Mouse (Mus musculus): ENCODE results near the gene Kcne4.
"Not testable (repeated sequence)": the region's sequence is repeated elsewhere in the genome, so short reads cannot be mapped to it uniquely, and the experiment has no call there.

Kcne4 gene

GRCm38 (mm10) chr1:78816639-78817038 is at the start of gene Kcne4:
Gene Kcne4, plus strand, starts transcription at chr1:78816758.
- DNase-seq = no peak

DNA sequence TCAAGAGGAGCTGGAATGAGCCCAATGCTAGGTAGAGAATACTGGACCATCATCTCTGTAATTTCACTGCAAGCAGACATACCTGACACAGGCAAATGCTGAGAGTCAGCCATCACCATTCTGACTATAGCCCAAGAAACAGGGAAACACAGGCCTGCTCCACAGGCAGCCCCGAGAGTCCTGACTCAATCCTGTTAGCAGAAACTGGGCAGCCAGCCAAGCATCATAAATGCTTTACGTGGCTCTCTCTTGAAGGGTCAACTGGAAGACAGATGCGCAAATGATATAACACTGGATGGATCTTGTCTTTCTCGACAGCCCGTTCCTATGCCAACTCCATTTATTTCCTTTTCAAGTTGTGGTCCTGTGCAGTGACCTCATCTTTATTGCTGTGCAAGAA is 34.7 kb upstream of the Kcne4 start:
- peak; percentile 67 for DNase-seq

- DNase-seq = not testable (repeated sequence)
Observed at GRCm38 (mm10) chr1:78784936-78785335, 31.6 kb upstream of the Kcne4 start.

GRCm38 (mm10) chr1:78789744-78790143 is 26.8 kb upstream of the Kcne4 start:
- DNase-seq = peak; percentile 36

- no peak for DNase-seq
Observed at GRCm38 (mm10) chr1:78807428-78807827, 9.1 kb upstream of the Kcne4 start.

DNA sequence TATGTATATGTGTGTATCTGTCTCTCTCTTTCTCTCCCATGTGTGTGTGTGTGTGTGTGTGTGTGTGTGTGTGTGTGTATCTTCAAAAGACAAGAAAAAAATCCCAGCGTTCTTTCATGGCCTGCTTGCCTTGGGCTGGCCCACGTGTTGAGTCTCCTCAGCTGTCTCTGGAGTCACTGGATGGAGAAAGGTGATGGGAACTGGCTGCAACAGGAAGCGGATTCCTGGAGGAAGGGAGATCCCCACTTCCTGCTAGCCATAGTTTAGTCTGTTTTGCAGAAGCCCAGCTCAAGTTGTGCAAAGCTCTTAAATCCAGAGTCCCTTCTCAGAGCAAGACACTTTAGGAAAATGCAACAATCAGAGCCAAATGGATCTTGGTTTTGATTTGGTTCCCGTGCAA is 6.7 kb upstream of the Kcne4 start:
- no peak for DNase-seq

DNA sequence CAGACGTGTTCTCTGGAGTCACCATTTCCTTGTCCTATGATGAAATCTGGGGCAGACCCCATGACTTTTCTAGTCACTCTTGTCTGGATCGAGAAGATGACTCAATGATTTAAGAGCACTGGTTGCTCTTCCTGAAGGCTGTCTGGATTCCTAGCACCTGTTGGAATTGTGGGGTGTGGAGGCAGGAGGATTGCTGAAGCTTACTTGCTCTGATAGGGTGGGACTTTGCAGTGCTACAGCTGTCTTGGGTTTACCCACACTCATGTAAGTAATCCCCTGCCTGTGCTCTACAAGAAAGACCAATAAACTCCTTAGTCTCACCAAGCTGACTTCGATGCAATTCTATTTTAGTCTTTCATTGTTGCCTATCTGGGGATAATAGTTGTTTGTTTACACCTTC is 5.7 kb upstream of the Kcne4 start:
- DNase-seq = no peak

GRCm38 (mm10) chr1:78811975-78812490 is 4.5 kb upstream of the Kcne4 start:
- DNase-seq = no peak

- no peak for DNase-seq
Observed at GRCm38 (mm10) chr1:78817756-78818155, 1.2 kb downstream of the Kcne4 start.

DNA sequence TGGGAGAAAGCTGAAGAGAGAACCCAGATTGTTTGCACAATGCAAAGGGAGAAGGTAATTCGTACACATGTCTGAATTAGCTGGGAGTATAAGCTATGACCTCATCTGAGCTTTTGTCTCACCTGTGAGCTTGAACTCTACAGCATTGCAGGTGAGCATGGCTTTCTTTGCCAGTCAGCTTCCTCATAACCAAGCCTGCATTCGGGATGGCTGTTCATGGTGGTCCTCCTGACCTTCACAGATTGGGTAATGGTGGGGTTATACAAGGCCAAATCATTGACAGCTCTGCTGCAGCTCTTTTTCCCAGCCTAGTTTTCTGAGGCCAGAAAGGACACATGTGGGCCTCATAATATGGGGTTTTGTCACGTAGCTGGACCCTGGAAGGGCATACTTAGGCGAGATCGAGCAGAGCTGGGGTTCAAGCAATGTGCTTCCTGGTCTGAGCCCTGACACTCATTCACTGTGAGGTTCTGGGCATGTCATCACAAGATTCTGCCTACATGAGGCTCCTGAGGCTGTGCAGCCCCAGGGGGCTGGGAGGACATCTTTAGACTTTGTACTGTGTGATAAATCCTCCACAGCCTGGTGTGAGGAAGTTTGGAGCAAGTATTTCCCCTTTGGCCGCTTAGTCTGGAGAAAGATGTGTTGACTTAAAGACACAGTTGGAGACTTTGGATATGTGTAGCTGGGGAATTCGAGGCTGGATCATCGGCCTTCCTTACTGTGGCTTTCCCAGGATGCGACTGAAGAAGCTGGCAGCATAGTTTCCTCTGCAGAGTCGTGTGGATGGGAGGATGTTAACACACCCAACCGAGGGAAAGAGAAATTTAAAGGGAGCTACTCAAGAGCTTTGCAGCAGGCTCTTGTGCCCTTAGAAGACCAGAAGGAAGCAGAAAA is 2.3 kb downstream of the Kcne4 start:
- no peak for DNase-seq

GRCm38 (mm10) chr1:78819592-78819991 is 3.0 kb downstream of the Kcne4 start:
- peak; percentile 11 for DNase-seq

GRCm38 (mm10) chr1:78820176-78820575 is 3.6 kb downstream of the Kcne4 start:
- DNase-seq = no peak

DNA sequence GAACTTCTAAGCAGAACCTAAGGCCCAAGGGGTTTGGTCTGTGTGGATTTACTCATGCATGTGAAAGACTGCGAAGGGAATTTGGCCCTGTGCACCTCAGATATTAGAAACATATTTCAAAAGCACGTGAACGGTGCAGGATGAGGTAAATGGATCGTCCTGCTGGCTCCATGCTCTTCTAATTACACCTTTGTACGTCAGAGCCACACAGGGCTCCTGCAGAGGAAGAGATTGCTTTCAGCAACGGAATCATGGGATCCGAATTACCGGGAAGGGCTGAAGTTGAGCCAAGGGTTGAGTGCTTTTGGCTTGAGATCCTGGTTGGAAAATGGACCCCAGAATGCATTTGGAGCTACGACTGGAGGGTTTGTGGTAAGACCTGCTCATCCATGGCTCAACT is 4.6 kb downstream of the Kcne4 start:
- no peak for DNase-seq

DNA sequence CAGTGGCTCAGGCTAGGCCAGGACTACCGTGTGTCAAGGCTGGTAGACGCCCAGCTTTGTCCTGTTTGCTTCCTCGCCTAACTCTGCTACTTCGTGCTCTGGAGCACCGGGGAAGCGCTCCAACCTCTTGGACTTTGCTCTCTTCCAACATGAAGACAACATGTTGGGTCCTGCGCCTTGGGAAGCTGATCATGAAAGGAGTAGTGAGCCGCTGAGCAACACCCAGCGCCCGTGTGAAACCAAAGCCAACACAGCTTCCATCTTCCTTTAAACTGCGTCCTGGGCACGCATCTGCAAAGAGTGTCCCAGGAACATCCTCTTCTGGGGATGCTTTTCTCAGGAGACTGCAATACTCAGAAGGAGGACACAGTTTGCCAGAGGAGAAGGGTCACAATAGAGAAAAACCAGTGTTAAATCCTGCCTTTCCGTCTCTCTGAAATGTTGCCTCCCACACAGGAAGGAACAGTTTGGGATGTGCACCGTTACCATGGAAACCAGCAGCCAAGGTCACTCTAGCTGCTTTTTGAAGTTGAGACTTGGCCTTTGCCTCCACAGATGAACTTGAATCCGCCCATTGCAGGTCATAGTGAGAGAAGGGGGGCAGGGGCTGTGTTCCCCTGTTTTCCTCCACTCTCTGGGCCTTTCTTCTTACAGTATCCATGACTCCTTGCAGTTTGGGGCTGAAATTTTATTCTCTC is 5.3 kb downstream of the Kcne4 start:
- DNase-seq = no peak

DNA sequence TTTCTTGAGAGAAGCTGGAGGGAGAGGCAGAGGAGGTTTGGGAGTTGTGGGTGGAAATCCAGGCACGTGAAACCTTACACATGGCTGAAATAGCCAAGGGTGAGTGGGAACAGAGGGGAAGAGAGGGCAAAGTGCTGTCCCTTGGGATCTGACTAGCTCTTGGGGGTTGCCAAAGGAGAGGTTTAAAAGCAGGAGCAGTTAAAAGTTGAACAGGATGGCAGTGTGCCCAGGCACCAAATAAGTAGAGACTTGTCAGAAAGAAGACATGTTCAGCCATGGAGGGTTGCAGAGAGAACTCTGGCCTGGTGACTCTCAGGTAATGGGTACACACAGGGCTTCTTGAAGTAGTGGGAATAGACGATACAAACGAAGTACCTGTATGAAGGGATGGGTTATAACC is 8.7 kb downstream of the Kcne4 start:
- no peak for DNase-seq

DNA sequence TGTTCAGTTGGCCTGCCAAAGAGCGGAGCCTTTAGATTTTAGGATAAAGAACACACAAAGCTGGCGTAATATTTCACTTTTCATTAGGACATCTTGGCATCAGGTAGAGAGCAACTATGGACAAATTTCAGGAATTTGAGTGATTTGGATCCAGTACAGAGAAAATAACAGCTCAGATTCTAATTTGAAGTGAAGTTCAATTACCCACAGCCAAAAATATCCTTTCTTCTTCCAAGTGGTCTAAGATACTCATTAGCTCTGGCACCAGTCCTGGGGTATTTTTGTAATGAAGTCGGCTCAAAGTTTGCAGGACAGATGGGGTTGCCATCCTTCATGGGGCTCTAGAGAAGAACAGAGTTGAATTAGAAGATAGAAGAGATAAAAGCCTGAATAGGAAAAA is 21.9 kb downstream of the Kcne4 start:
- DNase-seq = no peak

- DNase-seq = no peak
Observed at GRCm38 (mm10) chr1:78840769-78841168, 24.2 kb downstream of the Kcne4 start.

DNA sequence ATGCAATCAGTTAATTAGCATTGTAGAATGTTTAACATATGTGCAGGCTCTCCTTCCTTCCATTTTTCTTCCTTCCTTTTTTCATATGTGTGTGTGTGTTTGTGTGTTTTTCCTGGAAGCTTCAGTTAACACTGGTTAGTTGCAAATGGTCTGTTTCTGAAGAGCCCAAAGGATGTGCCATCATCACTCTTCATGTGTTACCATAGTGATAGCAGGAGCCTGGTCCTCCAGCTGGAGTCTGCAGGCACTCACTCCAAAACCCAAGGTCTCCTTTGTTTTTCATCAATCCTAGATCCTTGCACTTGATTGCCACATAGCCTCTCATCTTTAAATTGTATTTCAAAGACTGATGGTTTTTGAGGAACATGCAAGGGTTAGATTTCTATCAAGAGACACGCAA is 29.1 kb downstream of the Kcne4 start:
- no peak for DNase-seq

DNA sequence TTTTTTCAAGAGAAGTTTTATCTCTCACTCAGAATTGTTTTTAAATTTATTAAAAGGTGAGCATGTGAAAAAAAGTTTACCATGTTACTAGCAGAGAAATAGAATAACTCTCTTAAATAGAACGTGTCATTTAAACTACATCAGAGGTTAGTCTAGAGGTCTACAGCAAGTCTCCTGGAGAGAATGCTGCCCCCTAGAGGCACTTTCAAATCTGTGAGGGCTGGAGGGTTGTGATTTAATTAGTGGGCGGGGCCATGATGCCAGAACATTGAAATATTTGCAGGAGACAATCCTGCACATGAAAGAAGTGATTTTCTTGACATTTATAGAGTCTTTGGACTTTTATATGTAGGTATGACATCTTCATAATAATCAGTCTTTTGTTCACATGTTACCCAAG is 29.9 kb downstream of the Kcne4 start:
- DNase-seq = peak; percentile 47

- DNase-seq = peak; percentile 86
Observed at GRCm38 (mm10) chr1:78852408-78853093, 36.0 kb downstream of the Kcne4 start.

- peak; percentile 14 for DNase-seq
Observed at GRCm38 (mm10) chr1:78853094-78853445, 36.5 kb downstream of the Kcne4 start.

- no peak for DNase-seq
Observed at GRCm38 (mm10) chr1:78854306-78854705, 37.7 kb downstream of the Kcne4 start.

DNA sequence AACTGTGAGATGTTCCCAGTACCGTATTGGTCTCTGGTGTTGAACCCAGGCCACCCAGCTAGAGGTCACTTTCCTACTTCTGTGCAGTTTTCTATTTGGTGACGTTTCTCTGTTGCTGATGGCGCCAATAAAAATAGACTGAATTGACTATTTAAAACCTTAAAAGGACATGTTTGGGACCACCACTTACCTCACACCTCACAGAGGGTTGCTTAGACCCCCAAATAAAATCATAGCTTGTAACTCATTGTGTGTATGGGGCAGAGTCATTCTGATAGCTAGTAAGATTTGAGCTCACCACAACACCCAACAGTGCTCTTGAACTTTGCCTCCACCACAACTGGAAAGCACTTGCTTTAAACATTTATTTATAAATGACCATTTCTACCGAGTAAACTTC is 43.0 kb downstream of the Kcne4 start:
- DNase-seq = no peak

- no peak for DNase-seq
Observed at GRCm38 (mm10) chr1:78860056-78860455, 43.5 kb downstream of the Kcne4 start.
